Mouse (Mus musculus) mouse trophoblast stem cell (cell line): ENCODE data around the gene Gm17124.
"Not testable (repeated sequence)": the region's sequence is repeated elsewhere in the genome, so short reads cannot be mapped to it uniquely, and the experiment has no call there.

Source experiments
- in situ Hi-C, 2 experiments: fragments of 300-500 bp; cut with MseI, MboI; formaldehyde crosslinking; loops; 2 replicates in 1 of 2; 3 replicates in 1 of 2; pipeline ENCODE4 v1.15.1; 2025

The Gm17124 gene

GRCm38 (mm10) chr14:42599782-42600181 lies at the start of gene Gm17124:
TSS of gene Gm17124 (minus strand) at chr14:42599882.
- in situ Hi-C loops, result not testable (repeated sequence)

- in situ Hi-C loops, result not testable (repeated sequence)
These were observed 42.1 kb upstream of the Gm17124 start, which contains the start of gene Gm3633 for GRCm38 (mm10) chr14:42641817-42642216. TSS of gene Gm3633 (minus strand) at chr14:42641917.
